Mouse (Mus musculus): ENCODE measurements at regions not wholly inside any gene's neighbourhood (a gene's known extent, or its start where the extent isn't known, plus 50 kb on each side); places are given as distances from the start of the nearest gene placed in this dataset.

- no peaks in the 10 kb centered on the region for H3K9me3 ChIP-seq
- no peak overlapping the region for H3K4me2 ChIP-seq
- ATAC-seq (ENCODE audit: low FRiP score), result peak; percentile 69; the same call in 1 of the 2 replicates
- H3K27me3 ChIP-seq, result no peaks in the 10 kb centered on the region
- 77% methylated on average over 11 of the region's 11 CpGs for WGBS
- H3K4me1 ChIP-seq (replicated peaks), result 0 out of 2 replicates have a peak, but pooled peaks cover 4% of the 10 kb centered on the region
- no peak overlapping the region for H3K9ac ChIP-seq
- H3K4me3 ChIP-seq, result no peak overlapping the region
- H3K27ac ChIP-seq, result no peak overlapping the region
- no peaks in the 10 kb centered on the region for H3K36me3 ChIP-seq
These were observed 103.5 kb upstream of the Vstm2b start for GRCm38 (mm10) chr7:40794458-40795207.

GRCm38 (mm10) chr7:40799794-40800193, 98.3 kb upstream of the Vstm2b start:
- no peak overlapping the region for H3K27ac ChIP-seq
- no peak overlapping the region for H3K4me2 ChIP-seq
- H3K4me1 ChIP-seq (replicated peaks), result 0 out of 2 replicates have a peak, but pooled peaks cover 3% of the 10 kb centered on the region
- no peak overlapping the region for H3K4me3 ChIP-seq
- no peaks in the 10 kb centered on the region for H3K36me3 ChIP-seq
- H3K9me3 ChIP-seq, result no peaks in the 10 kb centered on the region
- ATAC-seq (ENCODE audit: low FRiP score), result no peak
- H3K27me3 ChIP-seq, result no peaks in the 10 kb centered on the region
- H3K9ac ChIP-seq, result no peak overlapping the region
- WGBS, result 75% methylated on average over 7 of the region's 7 CpGs

- Histone ChIP-seq H3K9ac (no peak overlapping the region), H3K27ac (no peak overlapping the region), H3K4me2 (no peak overlapping the region), H3K9me3 (no peaks in the 10 kb centered on the region), H3K36me3 (no peaks in the 10 kb centered on the region), H3K4me1 (replicated peaks) (no peaks in the 10 kb centered on the region), H3K27me3 (no peaks in the 10 kb centered on the region), H3K4me3 (no peak overlapping the region)
- ATAC-seq (ENCODE audit: low FRiP score), result no peak
- WGBS, result 71% methylated on average over 2 of the region's 2 CpGs
These were observed 96.8 kb upstream of the Vstm2b start for GRCm38 (mm10) chr7:40801291-40801690.

GRCm38 (mm10) chr7:40805211-40805610, 92.9 kb upstream of the Vstm2b start:
- H3K9me3 ChIP-seq, result no peaks in the 10 kb centered on the region
- ATAC-seq (ENCODE audit: low FRiP score), result no peak
- no peaks in the 10 kb centered on the region for H3K36me3 ChIP-seq
- no peak overlapping the region for H3K4me3 ChIP-seq
- H3K27ac ChIP-seq, result no peak overlapping the region
- H3K27me3 ChIP-seq, result no peaks in the 10 kb centered on the region
- no peak overlapping the region for H3K9ac ChIP-seq
- no peak overlapping the region for H3K4me2 ChIP-seq
- 67% methylated on average over 2 of the region's 2 CpGs for WGBS
- no peaks in the 10 kb centered on the region for H3K4me1 ChIP-seq (replicated peaks)

- no peak overlapping the region for H3K9ac ChIP-seq
- no peaks in the 10 kb centered on the region for H3K36me3 ChIP-seq
- no peaks in the 10 kb centered on the region for H3K9me3 ChIP-seq
- ATAC-seq (ENCODE audit: low FRiP score), result no peak
- no peaks in the 10 kb centered on the region for H3K27me3 ChIP-seq
- WGBS, result 88% methylated on average over 4 of the region's 4 CpGs
- no peak overlapping the region for H3K4me3 ChIP-seq
- H3K27ac ChIP-seq, result no peak overlapping the region
- H3K4me2 ChIP-seq, result no peak overlapping the region
- H3K4me1 ChIP-seq (replicated peaks), result no peaks in the 10 kb centered on the region
These were observed 92.3 kb upstream of the Vstm2b start for GRCm38 (mm10) chr7:40805866-40806265.

- H3K27me3 ChIP-seq, result no peaks in the 10 kb centered on the region
- no peaks in the 10 kb centered on the region for H3K9me3 ChIP-seq
- no peak overlapping the region for H3K4me2 ChIP-seq
- H3K4me3 ChIP-seq, result no peak overlapping the region
- no peak overlapping the region for H3K9ac ChIP-seq
- 93% methylated on average over 4 of the region's 4 CpGs for WGBS
- no peaks in the 10 kb centered on the region for H3K36me3 ChIP-seq
- H3K27ac ChIP-seq, result no peak overlapping the region
- H3K4me1 ChIP-seq (replicated peaks), result no peaks in the 10 kb centered on the region
- no peak for ATAC-seq (ENCODE audit: low FRiP score)
These were observed 85.2 kb upstream of the Vstm2b start for GRCm38 (mm10) chr7:40812952-40813351.

- Histone ChIP-seq H3K27me3 (no peaks in the 10 kb centered on the region), H3K4me3 (no peak overlapping the region), H3K9me3 (no peaks in the 10 kb centered on the region), H3K4me1 (replicated peaks) (no peaks in the 10 kb centered on the region), H3K36me3 (no peaks in the 10 kb centered on the region), H3K4me2 (no peak overlapping the region), H3K27ac (no peak overlapping the region), H3K9ac (no peak overlapping the region)
- WGBS, result 77% methylated on average over 7 of the region's 7 CpGs
- ATAC-seq (ENCODE audit: low FRiP score), result 0 out of 2 replicates have a peak, but pooled peaks have one; percentile 50
These were observed 72.9 kb upstream of the Vstm2b start for GRCm38 (mm10) chr7:40825141-40825742.

GRCm38 (mm10) chr7:40829526-40829925, 68.6 kb upstream of the Vstm2b start:
- Histone ChIP-seq H3K4me1 (replicated peaks) (no peaks in the 10 kb centered on the region), H3K36me3 (no peaks in the 10 kb centered on the region), H3K27ac (no peak overlapping the region), H3K4me2 (no peak overlapping the region), H3K27me3 (no peaks in the 10 kb centered on the region), H3K9me3 (no peaks in the 10 kb centered on the region), H3K4me3 (no peak overlapping the region), H3K9ac (no peak overlapping the region)
- 80% methylated on average over 5 of the region's 5 CpGs for WGBS
- no peak for ATAC-seq (ENCODE audit: low FRiP score)

GRCm38 (mm10) chr7:40831583-40831982, 66.5 kb upstream of the Vstm2b start:
- WGBS, result 89% methylated on average over 4 of the region's 4 CpGs
- Histone ChIP-seq H3K4me1 (replicated peaks) (no peaks in the 10 kb centered on the region), H3K9ac (no peak overlapping the region), H3K4me2 (no peak overlapping the region), H3K27ac (no peak overlapping the region), H3K9me3 (no peaks in the 10 kb centered on the region), H3K4me3 (no peak overlapping the region), H3K27me3 (no peaks in the 10 kb centered on the region), H3K36me3 (no peaks in the 10 kb centered on the region)
- ATAC-seq (ENCODE audit: low FRiP score), result no peak

GRCm38 (mm10) chr7:40842344-40842992, 55.7 kb upstream of the Vstm2b start:
- H3K36me3 ChIP-seq, result no peaks in the 10 kb centered on the region
- 0 out of 2 replicates have a peak, but pooled peaks have one; percentile 57 for ATAC-seq (ENCODE audit: low FRiP score)
- WGBS, result 69% methylated on average over 8 of the region's 8 CpGs

GRCm38 (mm10) chr7:40846512-40846911, 51.6 kb upstream of the Vstm2b start:
- ATAC-seq (ENCODE audit: low FRiP score), result no peak
- 81% methylated on average over 6 of the region's 6 CpGs for WGBS
- no peak overlapping the region for H3K4me2 ChIP-seq
- H3K27ac ChIP-seq, result no peak overlapping the region
- no peaks in the 10 kb centered on the region for H3K36me3 ChIP-seq
- H3K4me1 ChIP-seq (replicated peaks), result no peaks in the 10 kb centered on the region
- H3K9ac ChIP-seq, result no peak overlapping the region
- no peaks in the 10 kb centered on the region for H3K27me3 ChIP-seq
- H3K4me3 ChIP-seq, result no peak overlapping the region
- no peaks in the 10 kb centered on the region for H3K9me3 ChIP-seq

More at GRCm38 (mm10) chr7:40842344-40842992, 55.7 kb upstream of the Vstm2b start:
- Histone ChIP-seq H3K27me3 (no peaks in the 10 kb centered on the region), H3K4me3 (no peak overlapping the region), H3K9me3 (no peaks in the 10 kb centered on the region), H3K4me2 (no peak overlapping the region), H3K27ac (no peak overlapping the region), H3K9ac (no peak overlapping the region), H3K4me1 (replicated peaks) (no peaks in the 10 kb centered on the region)

Measured in hindbrain, embryonic 13.5 days (tissue).